Mouse (Mus musculus) cortical plate, adult 2 months (tissue): ENCODE data around the gene Drc1.

Source experiments
- CTCF ChIP-seq: fragments of 200-500 bp; IDR thresholded peaks from 2 replicates; pipeline ENCODE4 v1.5.1; 2011; ENCODE audit warnings: mild to moderate bottlenecking, control low read depth, low read length; ENCODE audit not compliant: insufficient read depth; ENCODE audit errors: extremely low read depth
- POLR2A ChIP-seq: fragments of 200-500 bp; IDR thresholded peaks from 2 replicates; pipeline ENCODE4 v1.6.1; 2011; ENCODE audit warnings: mild to moderate bottlenecking, low read length, control low read depth; ENCODE audit not compliant: insufficient read depth; ENCODE audit errors: extremely low read depth

DNA sequence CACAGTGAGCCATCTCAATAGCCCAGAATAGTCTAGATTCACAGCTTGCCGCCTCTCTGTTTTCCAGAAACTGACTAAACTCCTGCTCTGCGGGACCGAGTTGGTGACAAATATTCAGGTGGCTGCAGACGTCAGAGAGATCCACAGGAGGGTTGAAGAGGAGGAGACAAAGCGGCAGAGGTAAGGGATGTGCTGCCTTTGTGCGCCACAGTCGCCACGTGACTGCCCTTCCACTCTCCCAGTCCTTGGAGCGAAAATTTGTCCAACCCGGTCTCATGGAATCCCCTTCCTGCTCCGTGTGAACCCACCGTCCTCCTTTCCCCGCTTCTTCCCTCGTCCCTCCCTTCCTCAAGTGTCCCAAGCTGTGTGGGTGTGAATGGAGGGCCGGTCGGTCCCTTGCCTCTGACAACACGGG, 61.4 kb downstream of the Drc1 start:
- no peak for TF ChIP-seq CTCF
- TF ChIP-seq POLR2A = no peak
